Mouse (Mus musculus) layer of hippocampus, adult 6 months (tissue): Measurements from ENCODE around the gene Fn3k. TPM values are rescaled to one million over a fixed set of nuclear protein-coding genes. Genes with fewer than 3 reads are reported as not detected.

ENCODE experiments used
- long read RNA-seq, 2 experiments: library from polyadenylated mRNA; unstranded; transcript quantifications; one replicate each; pipeline ENCODE4 v2.0.0; 2019 to 2020
- microRNA-seq: library from miRNA; unstranded; fragments of <30 nt; microRNA quantifications from one replicate; pipeline ENCODE4 v1.2.0, GENCODE M21; 2020
- polyA plus RNA-seq: library from polyadenylated mRNA; unstranded; fragments of <200 nt; fragmentation: Nextera tagmentation; gene quantifications from 2 replicates; pipeline ENCODE4 v1.2.3, GENCODE M21; 2021

Gene Fn3k
- polyA plus RNA-seq = 51.2 and 62.7 TPM in 2 replicates
- long read RNA-seq, experiment 1, transcript Fn3k-201 (6 exons, 1,047 nt) = major isoform, 55 of 63 reads
- long read RNA-seq, experiment 1, partial matches to known transcripts = 3 of 63 reads
- long read RNA-seq, experiment 1, other reads (novel, unspliced or antisense) = 5 of 63 reads
- long read RNA-seq, experiment 2, transcript Fn3k-201 (6 exons, 1,047 nt) = major isoform, 23 of 25 reads
- long read RNA-seq, experiment 2, partial matches to known transcripts = 0 of 25 reads
- long read RNA-seq, experiment 2, other reads (novel, unspliced or antisense) = 0 of 25 reads

GRCm38 (mm10) chr11:121434156-121435155 lies at the start of gene Fn3k:
Fn3k (plus strand) TSS chr11:121434913.

DNA sequence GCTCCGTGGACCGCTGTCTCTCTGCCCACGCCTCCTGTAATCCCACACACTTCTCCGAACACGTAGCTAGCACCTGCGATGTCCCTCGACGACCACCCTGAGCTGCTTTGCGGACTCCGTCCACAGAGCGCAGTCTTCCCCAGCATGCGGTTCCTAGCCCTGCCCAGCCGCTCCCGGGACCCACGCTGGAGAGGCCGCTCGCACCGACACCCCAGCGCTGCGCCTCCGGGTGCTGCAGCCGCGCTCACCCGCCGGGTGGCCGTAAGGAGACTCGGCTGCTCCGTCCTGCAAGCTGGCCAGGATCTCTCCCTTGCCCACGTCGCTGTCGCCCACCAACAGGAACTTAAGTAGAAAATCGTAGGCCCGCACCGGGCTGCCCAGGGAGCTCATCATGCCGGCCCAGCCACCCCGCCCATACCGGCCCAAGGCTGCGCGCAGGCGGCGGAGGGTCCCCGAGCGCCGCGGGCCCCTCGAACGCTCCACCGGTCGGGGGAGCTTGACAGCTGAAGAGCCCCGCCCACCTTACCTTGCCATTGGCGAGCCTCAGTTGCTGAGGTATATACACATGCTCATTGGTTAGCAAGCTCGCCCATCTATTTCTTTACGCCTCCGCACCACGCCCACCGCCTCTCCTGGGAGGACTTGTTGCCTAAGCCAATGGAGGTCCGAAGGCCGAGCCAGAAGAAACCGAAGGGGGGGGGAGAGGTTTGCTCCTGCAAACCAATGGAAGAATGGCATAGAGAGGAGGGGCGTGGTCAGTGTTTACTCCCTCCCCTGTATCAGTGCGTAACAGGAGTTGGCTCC lies 46.8 kb upstream of the Fn3k start, which contains the start of gene Rab40b:
TSS of gene Rab40b (minus strand) at position 502 of the 804 bp plus-strand sequence.

DNA sequence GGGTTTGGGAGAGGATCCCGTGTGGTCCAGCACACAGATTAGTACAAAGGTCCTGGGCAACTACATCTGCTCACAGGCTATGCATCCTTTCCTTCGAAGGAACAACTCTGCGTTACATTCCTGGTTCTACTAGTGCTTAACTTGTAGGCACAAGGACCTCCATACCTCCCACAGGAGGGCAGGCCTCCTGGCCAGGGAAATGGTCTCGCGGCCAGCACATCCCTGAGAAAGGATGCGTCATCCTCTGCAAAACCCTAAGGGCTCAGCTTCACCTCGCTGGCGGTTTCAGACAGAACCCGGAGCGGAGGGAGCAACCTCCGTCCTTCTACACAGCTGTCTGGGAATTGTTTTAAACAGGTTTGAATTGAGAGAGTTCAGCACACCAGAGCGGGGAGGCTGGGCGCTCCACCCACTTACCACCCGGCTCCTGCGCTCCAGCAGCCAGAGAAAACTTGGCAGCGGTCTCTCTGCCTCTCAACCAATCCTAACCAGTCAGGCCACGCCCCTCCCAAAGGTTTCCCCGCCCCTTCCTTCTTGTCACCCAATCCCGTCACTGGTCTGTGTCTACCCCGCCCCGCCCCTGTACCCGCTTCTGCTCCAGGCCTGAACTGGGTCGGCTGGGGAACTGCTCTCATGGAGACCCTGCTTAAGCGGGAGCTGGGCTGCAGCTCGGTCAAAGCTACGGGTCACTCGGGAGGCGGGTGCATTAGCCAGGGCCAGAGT lies 13.7 kb upstream of the Fn3k start, which contains the start of gene Fn3krp:
TSS of gene Fn3krp (plus strand) at position 572 of the 723 bp plus-strand sequence.

GRCm38 (mm10) chr11:121451753-121452635 lies 17.3 kb downstream of the Fn3k start, which contains the start of gene Tbcd:
Tbcd (plus strand) TSS chr11:121451949.

Small RNA genes within 50 kb of the gene (microRNA-seq; reads per million reads assigned to microRNA genes)
- gene Mir7236 = 2.1 reads per million, percentile 3 among the genes with 10 or more reads in this experiment

Other genes starting within 250 kb of the Fn3k start
- 6.2 and 6.6 TPM in 2 replicates for gene Hexdc, start 230.5 kb upstream of the Fn3k start, polyA plus RNA-seq
- 24.9 and 31.0 TPM in 2 replicates for gene Ogfod3, start 230.2 kb upstream of the Fn3k start, polyA plus RNA-seq
- 15.5 and 16.1 TPM in 2 replicates for gene Cybc1, start 205.6 kb upstream of the Fn3k start, polyA plus RNA-seq
- 12.7 and 16.5 TPM in 2 replicates for gene Narf, start 197.7 kb upstream of the Fn3k start, polyA plus RNA-seq
- gene Foxk2, start 174.9 kb upstream of the Fn3k start, polyA plus RNA-seq = 5.0 and 6.3 TPM in 2 replicates
- 68.8 and 69.2 TPM in 2 replicates for gene Wdr45b, start 80.5 kb upstream of the Fn3k start, polyA plus RNA-seq
- gene Rab40b, start 46.7 kb upstream of the Fn3k start, polyA plus RNA-seq = 62.3 and 67.5 TPM in 2 replicates
- 33.2 and 42.9 TPM in 2 replicates for gene Fn3krp, start 13.5 kb upstream of the Fn3k start, polyA plus RNA-seq
- gene Tbcd, start 17.0 kb downstream of the Fn3k start, polyA plus RNA-seq = 13.3 and 14.7 TPM in 2 replicates
- 0.04 TPM in 1 of 2 replicates, not detected in the other for gene Zfp750, start 84.4 kb downstream of the Fn3k start, polyA plus RNA-seq
- gene B3gntl1, start 238.2 kb downstream of the Fn3k start, polyA plus RNA-seq = 2.4 and 2.5 TPM in 2 replicates